In genomic region chr5:30960814-30961213, GRCm38 (mm10) we compare ENCODE assay signal across 8 mouse cellular contexts. TPM values are rescaled to one million over a fixed set of nuclear protein-coding genes. Genes with fewer than 3 reads are reported as not detected.
A peak's percentile ranks its signal among the peaks of the same experiment; 100 is the strongest.
DNase-seq lines count a peak whose midpoint lies in the region; ATAC-seq lines count a peak whose summit lies in the region.

No protein-coding gene starts in this region.

- H3K4me3 ChIP-seq in kidney, embryonic 15.5 days (replicated peaks) = peak overlapping the region; percentile 61
- H3K4me3 ChIP-seq in embryonic facial prominence, embryonic 14.5 days (ENCODE audit: low read depth, low read length) = peak overlapping the region; percentile 85
- peak overlapping the region; percentile 84 for H3K4me3 ChIP-seq in limb, embryonic 13.5 days
- H3K4me3 ChIP-seq in neural tube, embryonic 13.5 days = peak overlapping the region; percentile 78

- H3K27ac ChIP-seq in kidney, embryonic 15.5 days = no peak overlapping the region
- H3K27ac ChIP-seq in embryonic facial prominence, embryonic 14.5 days (replicated peaks; ENCODE audit: low read depth, low read length) = peak overlapping the region; percentile 84; the same call in 1 of the 2 replicates
- no peak overlapping the region for H3K27ac ChIP-seq in limb, embryonic 13.5 days
- peak overlapping the region; percentile 70; the same call in 1 of the 2 replicates for H3K27ac ChIP-seq in neural tube, embryonic 13.5 days (replicated peaks)

- no peak for DNase-seq in kidney, adult 11 months
- DNase-seq in embryonic facial prominence, embryonic 14.5 days (ENCODE audit: low spot score) = no peak
- no peak for DNase-seq in right cerebral cortex, adult 18-20 months
- DNase-seq in spleen, postnatal 14 days (ENCODE audit: low spot score in 2 of 2) = no peak
- DNase-seq in frontal cortex, postnatal 36 days (ENCODE audit: low spot score in 2 of 2) = no peak

- no peaks in the 10 kb centered on the region for H3K9me3 ChIP-seq in kidney, embryonic 15.5 days (replicated peaks)
- H3K9me3 ChIP-seq in embryonic facial prominence, embryonic 14.5 days (ENCODE audit: control insufficient read depth, low read length) = no peaks in the 10 kb centered on the region
- H3K9me3 ChIP-seq in limb, embryonic 13.5 days = no peaks in the 10 kb centered on the region
- no peaks in the 10 kb centered on the region for H3K9me3 ChIP-seq in neural tube, embryonic 13.5 days

- 90% methylated on average over 2 of the region's 2 CpGs for WGBS in kidney, embryonic 15.5 days
- WGBS in embryonic facial prominence, embryonic 14.5 days = 88% methylated on average over 2 of the region's 2 CpGs
- 91% methylated on average over 2 of the region's 2 CpGs for WGBS in limb, embryonic 13.5 days
- WGBS in neural tube, embryonic 13.5 days = 85% methylated on average over 2 of the region's 2 CpGs

- no peaks in the 10 kb centered on the region for H3K27me3 ChIP-seq in kidney, embryonic 15.5 days
- no peaks in the 10 kb centered on the region for H3K27me3 ChIP-seq in embryonic facial prominence, embryonic 14.5 days (replicated peaks; ENCODE audit: control insufficient read depth, insufficient read depth, low read length)
- H3K27me3 ChIP-seq in limb, embryonic 13.5 days = peaks cover 4% of the 10 kb centered on the region; the same call in 1 of the 2 replicates
- peaks cover 4% of the 10 kb centered on the region; the same call in 1 of the 2 replicates for H3K27me3 ChIP-seq in neural tube, embryonic 13.5 days

- H3K9ac ChIP-seq in kidney, embryonic 15.5 days = no peak overlapping the region; the same call in 1 of the 2 replicates
- H3K9ac ChIP-seq in embryonic facial prominence, embryonic 14.5 days (ENCODE audit: low read depth, low read length) = no peak overlapping the region
- no peak overlapping the region; the same call in 1 of the 2 replicates for H3K9ac ChIP-seq in limb, embryonic 13.5 days
- H3K9ac ChIP-seq in neural tube, embryonic 13.5 days = peak overlapping the region; percentile 61; the same call in 1 of the 2 replicates

- ATAC-seq in kidney, embryonic 15.5 days (replicated peaks; ENCODE audit: low FRiP score) = no peak
- ATAC-seq in embryonic facial prominence, embryonic 14.5 days (ENCODE audit: low read depth) = no peak
- no peak for ATAC-seq in limb, embryonic 13.5 days (ENCODE audit: low FRiP score, low read depth)
- no peak for ATAC-seq in neural tube, embryonic 13.5 days (ENCODE audit: low read depth)

- peak overlapping the region; percentile 80 for H3K4me2 ChIP-seq in kidney, embryonic 15.5 days
- H3K4me2 ChIP-seq in embryonic facial prominence, embryonic 14.5 days (ENCODE audit: low read depth, low read length) = peak overlapping the region; percentile 79
- peak overlapping the region; percentile 92 for H3K4me2 ChIP-seq in limb, embryonic 13.5 days (replicated peaks)
- peak overlapping the region; percentile 89 for H3K4me2 ChIP-seq in neural tube, embryonic 13.5 days

- H3K4me1 ChIP-seq in kidney, embryonic 15.5 days = peaks cover 28% of the 10 kb centered on the region
- peaks cover 14% of the 10 kb centered on the region for H3K4me1 ChIP-seq in embryonic facial prominence, embryonic 14.5 days (ENCODE audit: control insufficient read depth, insufficient read depth, low read length)
- peaks cover 24% of the 10 kb centered on the region for H3K4me1 ChIP-seq in limb, embryonic 13.5 days
- peaks cover 26% of the 10 kb centered on the region for H3K4me1 ChIP-seq in neural tube, embryonic 13.5 days (replicated peaks)

- H3K36me3 ChIP-seq in kidney, embryonic 15.5 days = peaks cover 23% of the 10 kb centered on the region
- peaks cover 15% of the 10 kb centered on the region for H3K36me3 ChIP-seq in embryonic facial prominence, embryonic 14.5 days (ENCODE audit: control insufficient read depth, insufficient read depth, low read length)
- peaks cover 23% of the 10 kb centered on the region for H3K36me3 ChIP-seq in limb, embryonic 13.5 days
- H3K36me3 ChIP-seq in neural tube, embryonic 13.5 days = peaks cover 20% of the 10 kb centered on the region

RNA-seq across cellular contexts. Expression of gene Preb, which starts 0.7 kb away (rescaled TPM):
- 146 and 151 TPM in 2 replicates for polyA plus RNA-seq in kidney, embryonic 15.5 days (2015; fragmentation: Nextera tagmentation; extraction: Ambion mirVana)
- 85.3 and 91.2 TPM in 2 replicates for polyA plus RNA-seq in embryonic facial prominence, embryonic 14.5 days (2014; fragmentation: Nextera tagmentation; extraction: Ambion mirVana)
- polyA plus RNA-seq in limb, embryonic 13.5 days (2015; fragmentation: Nextera tagmentation; extraction: Ambion mirVana) = 136 and 142 TPM in 2 replicates
- polyA plus RNA-seq in neural tube, embryonic 13.5 days (2015; fragmentation: Nextera tagmentation; extraction: Ambion mirVana) = 117 and 120 TPM in 2 replicates

RNA-seq across cellular contexts. Expression of gene Tcf23, which starts 7.6 kb away (rescaled TPM):
- polyA plus RNA-seq in kidney, embryonic 15.5 days (2015; fragmentation: Nextera tagmentation; extraction: Ambion mirVana) = 1.6 and 1.8 TPM in 2 replicates
- 0.19 TPM in 1 of 2 replicates, not detected in the other for polyA plus RNA-seq in embryonic facial prominence, embryonic 14.5 days (2014; fragmentation: Nextera tagmentation; extraction: Ambion mirVana)
- not detected in 2 replicates for polyA plus RNA-seq in limb, embryonic 13.5 days (2015; fragmentation: Nextera tagmentation; extraction: Ambion mirVana)
- not detected in 2 replicates for polyA plus RNA-seq in neural tube, embryonic 13.5 days (2015; fragmentation: Nextera tagmentation; extraction: Ambion mirVana)

RNA-seq across cellular contexts. Expression of gene Cgref1, which starts 15.4 kb away (rescaled TPM):
- polyA plus RNA-seq in kidney, embryonic 15.5 days (2015; fragmentation: Nextera tagmentation; extraction: Ambion mirVana) = 12.5 and 17.4 TPM in 2 replicates
- 30.9 and 51.1 TPM in 2 replicates for polyA plus RNA-seq in embryonic facial prominence, embryonic 14.5 days (2014; fragmentation: Nextera tagmentation; extraction: Ambion mirVana)
- polyA plus RNA-seq in limb, embryonic 13.5 days (2015; fragmentation: Nextera tagmentation; extraction: Ambion mirVana) = 7.6 and 8.7 TPM in 2 replicates
- polyA plus RNA-seq in neural tube, embryonic 13.5 days (2015; fragmentation: Nextera tagmentation; extraction: Ambion mirVana) = 33.7 and 38.1 TPM in 2 replicates

RNA-seq across cellular contexts. Expression of gene Khk, which starts 39.6 kb away (rescaled TPM):
- 29.3 and 29.7 TPM in 2 replicates for polyA plus RNA-seq in kidney, embryonic 15.5 days (2015; fragmentation: Nextera tagmentation; extraction: Ambion mirVana)
- 22.1 and 24.7 TPM in 2 replicates for polyA plus RNA-seq in embryonic facial prominence, embryonic 14.5 days (2014; fragmentation: Nextera tagmentation; extraction: Ambion mirVana)
- polyA plus RNA-seq in limb, embryonic 13.5 days (2015; fragmentation: Nextera tagmentation; extraction: Ambion mirVana) = 20.0 and 22.6 TPM in 2 replicates
- polyA plus RNA-seq in neural tube, embryonic 13.5 days (2015; fragmentation: Nextera tagmentation; extraction: Ambion mirVana) = 11.4 and 11.9 TPM in 2 replicates

RNA-seq across cellular contexts. Expression of gene Emilin1, which starts 47.6 kb away (rescaled TPM):
- polyA plus RNA-seq in kidney, embryonic 15.5 days (2015; fragmentation: Nextera tagmentation; extraction: Ambion mirVana) = 258 and 306 TPM in 2 replicates
- polyA plus RNA-seq in embryonic facial prominence, embryonic 14.5 days (2014; fragmentation: Nextera tagmentation; extraction: Ambion mirVana) = 200 and 225 TPM in 2 replicates
- polyA plus RNA-seq in limb, embryonic 13.5 days (2015; fragmentation: Nextera tagmentation; extraction: Ambion mirVana) = 279 and 281 TPM in 2 replicates
- 30.7 and 43.9 TPM in 2 replicates for polyA plus RNA-seq in neural tube, embryonic 13.5 days (2015; fragmentation: Nextera tagmentation; extraction: Ambion mirVana)

Comparison
In these comparisons a context has a peak if more than half of its experiments do, and no peak if none do; other contexts are left out.
1. H3K27ac ChIP-seq: peak in embryonic facial prominence, embryonic 14.5 days (single experiment) and neural tube, embryonic 13.5 days (single experiment); none in kidney, embryonic 15.5 days (single experiment) and limb, embryonic 13.5 days (single experiment).
2. Peak in every context shown above with its lines, with median percentiles within 50 percentile points of each other: H3K4me2 ChIP-seq and H3K4me3 ChIP-seq.